Mouse (Mus musculus) gastrocnemius, adult 2 months (tissue): Measurements from ENCODE around the gene Gm13030. TPM values are rescaled to one million over a fixed set of nuclear protein-coding genes. Genes with fewer than 3 reads are reported as not detected.

ENCODE experiments used
- DNase-seq: peaks from one replicate; pipeline ENCODE4 v3.0.0; 2022
- H3K27ac ChIP-seq: fragments of 200-600 bp; 2 replicates; pipeline ENCODE4 v1.8.1; 2022; ENCODE audit warnings: mild to moderate bottlenecking
- H3K4me3 ChIP-seq: fragments of 200-600 bp; 2 replicates; pipeline ENCODE4 v1.8.1; 2022; ENCODE audit warnings: mild to moderate bottlenecking, moderate library complexity
- CTCF ChIP-seq: fragments of 200-600 bp; IDR thresholded peaks from 2 replicates; pipeline ENCODE4 v1.8.1; 2022; ENCODE audit warnings: antibody characterized with exemption, mild to moderate bottlenecking, moderate library complexity
- intact Hi-C: fragments of 180-260 bp; cut with DNase I; formaldehyde crosslinking; loops from one replicate; pipeline ENCODE4 v1.15.1; 2025
- total RNA-seq, 2 experiments: library from RNA; stranded (reverse); gene quantifications; 2 replicates each; pipeline ENCODE4 v1.2.3; 2021

Gene Gm13030
- total RNA-seq, 2 experiments from 2014 or later: not detected

- TF ChIP-seq CTCF: no peak
- intact Hi-C loops: no loop called here
- no peak for DNase-seq
- Histone ChIP-seq H3K4me3 (no peak overlapping the region), H3K27ac (no peak overlapping the region)
Observed at GRCm38 (mm10) chr4:138821036-138821435, 52.7 kb downstream of the Gm13030 start.

Other genes starting within 250 kb of the Gm13030 start
- not detected for gene Vwa5b1, start 238.1 kb downstream of the Gm13030 start, total RNA-seq
- gene Pla2g2c, start 149.2 kb downstream of the Gm13030 start, total RNA-seq: not detected
- under 1 TPM in 1 of 2 experiments, not detected in 1; 0.20 TPM for gene Ubxn10, start 136.8 kb downstream of the Gm13030 start, total RNA-seq
- gene Pla2g2f, start 116.3 kb downstream of the Gm13030 start, total RNA-seq: not detected
- gene Pla2g2d, start 98.2 kb downstream of the Gm13030 start, total RNA-seq: under 1 TPM in 1 of 2 experiments, not detected in 1; 0.28 TPM
- gene Pla2g5, start 10.5 kb downstream of the Gm13030 start, total RNA-seq: 1 to 10 TPM in 1 of 2 experiments, under 1 TPM in 1; 0.92 to 2.1 TPM
- gene Pla2g2e, start 4.0 kb upstream of the Gm13030 start, total RNA-seq: not detected
- gene Otud3, start 40.0 kb upstream of the Gm13030 start, total RNA-seq: 10 to 100 TPM; 15.7 to 17.2 TPM
- not detected for gene Rnf186, start 93.1 kb upstream of the Gm13030 start, total RNA-seq
- 1 to 10 TPM; 7.5 to 7.6 TPM for gene Tmco4, start 98.9 kb upstream of the Gm13030 start, total RNA-seq
- not detected for gene Htr6, start 201.6 kb upstream of the Gm13030 start, total RNA-seq
- gene Nbl1, start 219.0 kb upstream of the Gm13030 start, total RNA-seq: 10 to 100 TPM; 19.9 to 40.8 TPM